Mouse (Mus musculus): ENCODE measurements around the gene Ppp6r2. TPM values are rescaled to one million over a fixed set of nuclear protein-coding genes. Genes with fewer than 3 reads are reported as not detected.

Gene Ppp6r2
- polyA plus RNA-seq, 1 experiment from 2014 or later: 26.9 TPM

DNA sequence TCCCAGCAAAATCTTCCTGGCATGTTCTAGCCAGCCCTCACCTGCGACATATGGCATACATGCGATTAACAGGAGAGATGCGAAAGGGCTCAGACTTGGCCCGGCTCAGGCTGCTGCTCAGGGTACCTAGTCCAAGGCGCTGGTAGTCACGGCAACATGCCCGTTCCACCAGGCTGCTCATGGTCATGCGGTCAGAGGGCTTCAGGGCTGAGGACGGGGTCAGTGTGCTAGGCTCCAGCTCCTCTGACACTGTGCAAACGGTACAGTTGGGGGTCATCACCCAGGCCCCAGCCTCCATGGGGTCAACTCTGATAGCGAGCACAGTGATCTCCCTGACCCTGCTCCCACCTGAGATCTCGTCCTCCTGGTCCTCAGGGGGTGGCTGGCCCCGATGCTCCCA, 88.8 kb downstream of the Ppp6r2 start:
- 85% methylated on average over 13 of the region's 13 CpGs for WGBS
- Histone ChIP-seq H3K4me3 (replicated peaks) (no peak overlapping the region), H3K27ac (no peak overlapping the region), H3K27me3 (no peaks in the 10 kb centered on the region), H3K4me1 (no peaks in the 10 kb centered on the region), H3K36me3 (peaks cover 93% of the 10 kb centered on the region), H3K9ac (no peak overlapping the region), H3K4me2 (no peak overlapping the region), H3K9me3 (replicated peaks) (no peaks in the 10 kb centered on the region)
- ATAC-seq (replicated peaks; ENCODE audit: low FRiP score): 0 out of 2 replicates have a peak, but pooled peaks have one; percentile 56

DNA sequence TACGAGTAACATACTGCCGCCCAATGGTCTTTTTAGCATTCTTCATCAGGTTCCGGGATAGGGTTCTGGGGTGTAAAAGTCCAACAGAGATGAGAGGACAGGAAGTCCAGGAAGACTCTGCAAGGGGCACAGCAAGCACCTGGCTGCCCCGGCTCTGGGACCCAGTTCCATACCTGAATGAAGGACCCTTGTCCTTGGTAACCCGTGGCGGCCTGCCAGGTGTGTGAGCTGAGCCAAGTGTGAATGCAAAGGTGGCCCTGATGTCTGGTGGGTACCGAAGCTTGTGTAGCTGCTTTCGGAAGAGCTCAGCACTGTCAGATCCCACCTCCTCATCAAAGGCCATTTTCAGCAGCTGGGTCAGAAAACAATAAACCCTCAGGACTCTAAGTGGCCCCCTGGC, 89.2 kb downstream of the Ppp6r2 start:
- WGBS: 96% methylated on average over 8 of the region's 8 CpGs
- Histone ChIP-seq H3K4me1 (no peaks in the 10 kb centered on the region), H3K27ac (no peak overlapping the region), H3K36me3 (peaks cover 93% of the 10 kb centered on the region), H3K27me3 (no peaks in the 10 kb centered on the region), H3K9me3 (replicated peaks) (no peaks in the 10 kb centered on the region), H3K4me2 (no peak overlapping the region), H3K4me3 (replicated peaks) (no peak overlapping the region), H3K9ac (no peak overlapping the region)
- ATAC-seq (replicated peaks; ENCODE audit: low FRiP score): no peak

DNA sequence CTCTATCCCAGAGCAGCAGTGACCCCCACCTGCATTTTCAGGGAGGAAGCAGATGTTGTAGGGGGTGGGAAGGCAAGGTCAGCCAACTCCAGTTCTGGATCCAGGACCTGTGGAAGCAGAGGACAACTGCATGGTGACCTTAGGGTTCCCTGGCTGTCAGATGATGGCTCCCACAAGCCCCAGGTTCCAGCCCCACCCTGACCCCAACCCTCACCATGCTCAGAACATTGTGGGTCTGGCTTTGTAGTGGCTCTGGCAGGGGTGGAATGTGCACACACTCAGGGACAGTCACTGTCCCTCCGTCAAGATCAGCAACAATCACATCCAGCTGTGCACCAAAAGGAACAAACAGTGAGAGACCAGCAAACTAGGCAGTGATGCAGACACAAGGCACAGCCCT, 94.6 kb downstream of the Ppp6r2 start:
- ATAC-seq (replicated peaks; ENCODE audit: low FRiP score): no peak
- H3K36me3 ChIP-seq: peaks cover 68% of the 10 kb centered on the region
- no peak overlapping the region for H3K4me2 ChIP-seq
- H3K4me1 ChIP-seq: 0 out of 2 replicates have a peak, but pooled peaks cover 13% of the 10 kb centered on the region
- 76% methylated on average over 1 of the region's 1 CpGs for WGBS
- H3K27me3 ChIP-seq: no peaks in the 10 kb centered on the region
- H3K9me3 ChIP-seq (replicated peaks): no peaks in the 10 kb centered on the region
- H3K4me3 ChIP-seq (replicated peaks): no peak overlapping the region
- no peak overlapping the region for H3K9ac ChIP-seq
- no peak overlapping the region for H3K27ac ChIP-seq

DNA sequence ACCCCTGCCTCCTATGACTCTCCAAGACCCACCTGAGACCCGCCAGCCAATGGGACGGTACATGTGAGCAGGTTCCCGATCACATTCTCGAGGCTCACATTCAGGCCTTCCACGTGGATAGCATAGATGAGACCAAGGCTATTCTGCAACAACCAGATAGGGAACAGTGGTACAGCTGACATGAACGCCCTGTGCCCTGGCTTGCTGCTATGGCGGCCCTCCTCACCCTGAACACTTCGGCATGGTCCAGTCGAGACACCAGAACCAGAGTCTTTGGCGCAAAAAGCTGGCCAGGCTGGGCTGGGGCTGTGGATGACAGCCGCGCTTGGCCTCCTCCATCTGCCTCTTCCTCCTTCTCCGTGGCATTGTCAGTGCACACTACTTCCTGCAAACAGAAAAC, 96.1 kb downstream of the Ppp6r2 start:
- Histone ChIP-seq H3K4me1 (0 out of 2 replicates have a peak, but pooled peaks cover 13% of the 10 kb centered on the region), H3K27ac (no peak overlapping the region), H3K4me3 (replicated peaks) (no peak overlapping the region), H3K9ac (no peak overlapping the region), H3K36me3 (peaks cover 53% of the 10 kb centered on the region), H3K27me3 (no peaks in the 10 kb centered on the region), H3K4me2 (no peak overlapping the region), H3K9me3 (replicated peaks) (no peaks in the 10 kb centered on the region)
- 88% methylated on average over 13 of the region's 13 CpGs for WGBS
- ATAC-seq (replicated peaks; ENCODE audit: low FRiP score): no peak

DNA sequence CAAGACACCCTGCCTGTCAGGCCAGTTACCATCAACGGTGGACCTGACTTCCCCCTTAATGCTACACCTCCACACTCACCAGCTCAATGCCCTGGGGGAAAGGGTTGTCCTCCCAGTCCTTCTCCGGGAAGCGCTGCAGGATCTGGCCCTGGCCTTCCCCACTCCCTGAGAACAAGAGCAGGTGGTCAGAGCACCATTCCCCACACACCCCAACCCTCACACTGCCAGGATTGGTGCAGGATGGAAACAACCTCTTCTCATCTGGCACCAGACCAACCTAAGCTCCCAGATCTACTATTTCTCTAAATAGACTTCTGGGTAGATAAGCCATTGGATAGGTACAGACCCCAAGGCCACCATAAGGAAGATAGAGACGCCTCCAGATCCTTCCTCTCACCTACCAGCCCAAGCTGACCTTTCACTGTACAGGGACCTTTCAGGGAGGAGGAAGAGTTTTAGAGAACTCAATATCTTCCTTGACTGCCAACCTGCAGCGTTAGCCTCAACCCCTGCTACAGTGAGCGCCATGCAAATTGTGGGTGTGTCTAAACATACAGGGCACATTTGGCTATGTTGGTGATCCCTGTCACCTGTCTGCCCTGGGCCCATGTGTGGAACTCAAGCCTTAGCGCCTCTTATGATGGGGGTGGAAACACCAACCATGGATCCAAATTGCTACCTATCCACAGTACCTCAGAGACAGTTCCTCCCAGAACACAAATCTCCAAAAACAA, 97.2 kb downstream of the Ppp6r2 start:
- H3K4me2 ChIP-seq: no peak overlapping the region
- H3K9me3 ChIP-seq (replicated peaks): no peaks in the 10 kb centered on the region
- 81% methylated on average over 7 of the region's 7 CpGs for WGBS
- no peak overlapping the region for H3K4me3 ChIP-seq (replicated peaks)
- ATAC-seq (replicated peaks; ENCODE audit: low FRiP score): no peak
- no peaks in the 10 kb centered on the region for H3K27me3 ChIP-seq
- H3K4me1 ChIP-seq: peaks cover 23% of the 10 kb centered on the region
- H3K27ac ChIP-seq: no peak overlapping the region
- H3K36me3 ChIP-seq: peaks cover 42% of the 10 kb centered on the region
- no peak overlapping the region for H3K9ac ChIP-seq

DNA sequence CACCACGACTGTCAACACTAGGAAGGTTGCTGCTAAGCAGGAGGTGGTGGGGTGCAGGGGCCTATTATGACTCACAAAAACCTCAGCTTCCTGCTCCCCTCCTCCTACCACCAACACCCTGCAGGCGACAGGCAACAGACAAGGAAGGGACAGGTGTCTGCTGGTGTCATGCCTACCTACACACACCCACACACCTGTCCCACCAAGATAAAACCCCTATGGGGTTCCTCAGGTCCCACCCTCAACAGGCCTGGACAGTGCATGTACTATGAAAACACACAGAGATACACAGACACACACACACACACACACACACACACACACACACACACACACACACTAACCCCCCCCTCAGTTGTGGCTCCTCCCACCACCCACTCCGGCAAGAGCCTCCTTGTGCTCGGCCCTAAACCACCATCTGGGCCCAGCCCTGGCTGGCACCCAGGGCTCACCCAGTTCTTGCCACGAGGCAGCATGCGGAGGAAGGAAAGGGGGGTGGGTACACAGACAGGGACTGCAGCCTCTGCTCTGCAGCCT, 98.7 kb downstream of the Ppp6r2 start:
- no peaks in the 10 kb centered on the region for H3K9me3 ChIP-seq (replicated peaks)
- H3K36me3 ChIP-seq: peaks cover 28% of the 10 kb centered on the region
- H3K4me3 ChIP-seq (replicated peaks): no peak overlapping the region
- H3K27me3 ChIP-seq: no peaks in the 10 kb centered on the region
- WGBS: 73% methylated on average over 6 of the region's 6 CpGs
- H3K27ac ChIP-seq: no peak overlapping the region
- H3K4me2 ChIP-seq: no peak overlapping the region
- no peak for ATAC-seq (replicated peaks; ENCODE audit: low FRiP score)
- H3K4me1 ChIP-seq: peaks cover 31% of the 10 kb centered on the region
- H3K9ac ChIP-seq: no peak overlapping the region

DNA sequence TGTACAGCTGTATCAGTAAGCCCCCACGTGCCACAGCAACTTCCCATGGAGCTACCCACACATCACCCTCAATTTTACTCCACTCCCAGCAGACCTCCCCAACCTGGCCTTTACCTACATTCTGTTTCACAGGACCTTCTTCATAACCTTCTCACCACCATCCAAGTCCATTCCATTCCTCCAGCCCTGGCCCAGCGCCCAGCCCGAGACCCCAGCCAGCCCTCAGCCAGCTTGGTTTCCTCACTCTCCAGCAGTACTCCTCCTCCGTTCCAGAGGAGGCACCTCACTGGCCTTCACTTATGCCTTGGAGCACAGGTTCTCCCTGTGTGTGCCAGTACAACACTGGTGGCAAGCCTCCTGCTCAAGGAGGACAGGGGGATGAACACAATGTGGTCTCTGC, 102.0 kb downstream of the Ppp6r2 start:
- Histone ChIP-seq H3K9me3 (replicated peaks) (no peaks in the 10 kb centered on the region), H3K36me3 (no peaks in the 10 kb centered on the region), H3K4me1 (peaks cover 38% of the 10 kb centered on the region), H3K27me3 (no peaks in the 10 kb centered on the region), H3K4me3 (replicated peaks) (peak overlapping the region; percentile 79; the same call in 1 of the 2 replicates), H3K4me2 (peak overlapping the region; percentile 64), H3K9ac (no peak overlapping the region), H3K27ac (no peak overlapping the region)
- WGBS: 57% methylated on average over 4 of the region's 4 CpGs
- no peak for ATAC-seq (replicated peaks; ENCODE audit: low FRiP score)

DNA sequence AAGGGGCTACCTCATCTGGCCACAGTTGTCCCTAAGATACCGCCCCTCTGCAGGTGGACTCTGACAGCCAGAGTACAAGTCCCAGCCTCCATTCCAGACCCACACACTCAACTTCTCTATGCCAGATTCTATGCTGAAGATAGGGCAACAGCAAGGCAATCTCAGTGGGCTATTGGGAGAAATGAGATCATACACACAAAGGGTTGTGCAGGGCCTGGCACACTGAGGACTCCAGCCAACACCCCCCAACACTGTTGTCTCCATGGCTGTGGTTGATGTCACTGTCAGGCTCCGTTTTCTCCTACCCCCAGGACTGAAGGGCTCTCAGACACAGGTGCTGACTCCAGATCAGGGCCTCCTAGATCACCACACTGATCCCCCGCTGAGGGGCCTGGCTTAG, 102.8 kb downstream of the Ppp6r2 start:
- Histone ChIP-seq H3K4me3 (replicated peaks) (peak overlapping the region; percentile 79), H3K27me3 (no peaks in the 10 kb centered on the region), H3K27ac (no peak overlapping the region), H3K36me3 (no peaks in the 10 kb centered on the region), H3K4me2 (peak overlapping the region; percentile 64), H3K4me1 (peaks cover 38% of the 10 kb centered on the region), H3K9ac (peak overlapping the region; percentile 86), H3K9me3 (replicated peaks) (no peaks in the 10 kb centered on the region)
- no peak for ATAC-seq (replicated peaks; ENCODE audit: low FRiP score)
- 32% methylated on average over 3 of the region's 3 CpGs for WGBS

DNA sequence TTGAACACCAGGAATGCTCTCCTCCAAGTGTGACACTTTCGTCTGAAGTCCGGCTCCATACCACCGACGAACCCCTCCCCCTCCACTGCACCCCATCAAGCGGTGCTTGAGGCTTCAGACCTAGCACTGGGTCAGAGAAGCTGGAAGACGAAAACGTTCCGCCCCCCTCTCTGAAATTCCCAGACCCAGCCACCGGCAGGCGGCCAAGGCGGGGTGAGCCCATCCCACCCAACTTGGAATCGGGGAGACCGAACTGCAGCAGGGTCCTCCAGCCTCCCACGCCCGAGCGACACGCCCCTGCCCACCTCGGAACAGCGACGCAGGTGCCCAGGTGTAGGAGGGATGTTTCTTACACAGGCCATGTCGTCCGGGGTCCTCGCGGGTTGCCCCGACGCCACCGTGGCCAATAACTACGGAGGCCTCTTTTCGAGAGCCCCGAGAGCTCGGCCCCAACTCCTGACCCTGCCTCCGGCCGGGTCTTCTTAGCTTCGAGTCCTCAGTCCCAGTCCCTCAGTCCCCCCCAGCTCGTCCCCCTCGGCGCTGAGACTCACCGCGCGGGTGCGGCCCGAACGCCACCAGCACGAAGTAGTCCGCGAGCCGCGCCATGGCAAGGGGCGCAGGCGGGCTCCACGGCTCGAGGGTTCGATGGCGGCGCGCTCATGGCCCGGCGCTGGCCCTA, 103.3 kb downstream of the Ppp6r2 start:
- peak overlapping the region; percentile 42; the same call in 1 of the 2 replicates for H3K27ac ChIP-seq
- H3K27me3 ChIP-seq: no peaks in the 10 kb centered on the region
- no peaks in the 10 kb centered on the region for H3K36me3 ChIP-seq
- H3K4me2 ChIP-seq: peak overlapping the region; percentile 64
- peak overlapping the region; percentile 86 for H3K9ac ChIP-seq
- under 1% methylated on average over 58 of the region's 58 CpGs for WGBS
- peak; percentile 61 for ATAC-seq (replicated peaks; ENCODE audit: low FRiP score)
- no peaks in the 10 kb centered on the region for H3K9me3 ChIP-seq (replicated peaks)
- peak overlapping the region; percentile 79 for H3K4me3 ChIP-seq (replicated peaks)
- H3K4me1 ChIP-seq: peaks cover 35% of the 10 kb centered on the region

DNA sequence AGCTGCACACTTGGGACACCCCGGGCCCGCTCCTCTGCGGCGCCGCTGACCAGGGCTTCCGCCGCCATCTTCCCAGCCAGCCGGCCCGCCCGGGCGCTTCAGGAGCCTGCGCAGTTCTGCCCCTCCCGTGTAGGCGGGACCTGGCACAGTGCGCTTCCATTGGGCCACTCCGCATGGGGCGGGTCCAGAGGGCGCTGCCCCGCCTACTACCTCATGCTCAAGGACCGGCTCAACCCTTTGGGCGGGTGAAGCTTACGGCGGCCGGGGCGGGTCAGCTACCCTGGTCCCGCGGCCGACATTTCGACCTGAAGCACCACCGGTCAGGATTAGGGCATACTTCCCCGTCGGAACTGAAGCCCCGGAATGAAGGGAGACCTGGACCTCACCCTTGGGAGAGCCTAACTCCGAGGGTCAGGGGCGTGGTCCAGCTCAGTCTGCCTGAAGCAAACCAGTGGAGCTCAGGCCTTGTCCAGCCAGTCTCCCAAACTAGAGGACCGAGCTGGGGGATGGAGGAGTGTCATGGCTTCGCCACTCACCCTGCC, 103.9 kb downstream of the Ppp6r2 start, which contains the start of gene Sbf1:
Sbf1 (minus strand) TSS at position 122 of the 542 bp plus-strand sequence.
- Histone ChIP-seq H3K4me2 (peak within 1 kb of the TSS; percentile 64), H3K9ac (peak within 1 kb of the TSS; percentile 86), H3K36me3 (no peaks in the 10 kb centered on the region), H3K4me3 (replicated peaks) (peak within 1 kb of the TSS; percentile 79), H3K27me3 (no peaks in the 10 kb centered on the region), H3K4me1 (peaks cover 31% of the 10 kb centered on the region), H3K27ac (peak within 1 kb of the TSS; percentile 74), H3K9me3 (replicated peaks) (no peaks in the 10 kb centered on the region)
- ATAC-seq (replicated peaks; ENCODE audit: low FRiP score): peak; percentile 100
- WGBS: under 1% methylated on average over 37 of the region's 37 CpGs

DNA sequence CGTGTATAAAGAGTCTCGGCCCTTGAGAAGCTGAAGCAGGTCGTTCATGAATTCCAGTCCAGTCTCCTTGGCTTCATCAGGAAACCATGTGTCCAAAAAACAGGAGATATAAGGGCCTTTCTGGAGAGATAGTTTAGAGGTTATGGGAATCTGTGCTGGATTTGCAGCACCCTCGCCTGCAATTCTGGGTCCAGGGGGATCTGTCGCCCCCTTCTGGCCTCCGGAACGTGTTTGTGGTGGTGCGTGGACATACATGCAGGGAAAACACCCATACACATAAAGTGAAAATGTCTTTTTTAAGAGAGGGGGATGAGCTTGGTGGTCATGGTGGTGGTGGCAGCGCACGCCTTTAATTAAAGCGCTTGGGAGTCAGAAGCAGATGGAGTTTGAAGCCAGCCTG, 104.8 kb downstream of the Ppp6r2 start:
- H3K27me3 ChIP-seq: no peaks in the 10 kb centered on the region
- no peaks in the 10 kb centered on the region for H3K36me3 ChIP-seq
- H3K27ac ChIP-seq: no peak overlapping the region
- no peak overlapping the region for H3K9ac ChIP-seq
- peaks cover 25% of the 10 kb centered on the region for H3K4me1 ChIP-seq
- 75% methylated on average over 11 of the region's 11 CpGs for WGBS
- H3K4me2 ChIP-seq: 0 out of 2 replicates have a peak overlapping the region, but pooled peaks have one; percentile 64
- ATAC-seq (replicated peaks; ENCODE audit: low FRiP score): no peak
- H3K4me3 ChIP-seq (replicated peaks): peak overlapping the region; percentile 79; the same call in 1 of the 2 replicates
- no peaks in the 10 kb centered on the region for H3K9me3 ChIP-seq (replicated peaks)

DNA sequence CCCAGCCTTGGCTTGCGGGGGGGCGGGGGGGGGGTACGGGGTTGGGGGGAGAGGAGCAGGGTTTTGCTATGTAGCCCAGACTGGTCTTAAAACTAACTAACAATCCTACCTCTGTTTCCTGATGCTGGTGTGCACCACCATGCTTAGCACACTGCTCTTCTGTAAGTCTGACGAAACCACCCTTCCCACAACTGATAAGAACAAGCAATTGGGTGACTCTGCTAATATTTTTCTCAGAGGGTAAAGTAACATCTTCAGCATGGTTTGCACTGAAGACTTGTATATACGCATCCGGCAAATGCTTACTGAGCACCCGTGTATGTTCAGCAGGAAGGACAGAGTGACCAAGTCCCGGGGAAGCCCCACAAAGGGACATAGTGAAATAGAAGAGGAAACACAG, 109.9 kb downstream of the Ppp6r2 start:
- ATAC-seq (replicated peaks; ENCODE audit: low FRiP score): no peak
- no peak overlapping the region for H3K9ac ChIP-seq
- no peaks in the 10 kb centered on the region for H3K9me3 ChIP-seq (replicated peaks)
- no peak overlapping the region for H3K27ac ChIP-seq
- H3K36me3 ChIP-seq: no peaks in the 10 kb centered on the region
- WGBS: 83% methylated on average over 8 of the region's 8 CpGs
- H3K4me3 ChIP-seq (replicated peaks): no peak overlapping the region
- H3K27me3 ChIP-seq: peaks cover 17% of the 10 kb centered on the region; the same call in 1 of the 2 replicates
- H3K4me1 ChIP-seq: peaks cover 8% of the 10 kb centered on the region
- H3K4me2 ChIP-seq: no peak overlapping the region
